Mouse (Mus musculus) intestine, embryonic 15.5 days (tissue): ENCODE measurements around the gene Eri3. TPM values are rescaled to one million over a fixed set of nuclear protein-coding genes. Genes with fewer than 3 reads are reported as not detected.

Experiments
- ATAC-seq: fragments of 200-750 bp; cut with Nextera tagmentation; 2 replicates; pipeline ENCODE4 v1.8.0; 2017; ENCODE audit warnings: moderate TSS enrichment, moderate library complexity
- H3K27ac ChIP-seq: fragments of 300-500 bp; sonication (generic); 2 replicates; pipeline ENCODE4 v1.5.1; 2015; ENCODE audit warnings: mild to moderate bottlenecking, inconsistent platforms
- H3K27me3 ChIP-seq: fragments of 300-500 bp; sonication (generic); replicated peaks from 2 replicates; pipeline ENCODE4 v1.6.1; 2015; ENCODE audit warnings: inconsistent platforms
- H3K36me3 ChIP-seq: fragments of 300-500 bp; sonication (generic); 2 replicates; pipeline ENCODE4 v1.6.1; 2015; ENCODE audit warnings: inconsistent platforms
- H3K4me1 ChIP-seq: fragments of 300-500 bp; sonication (generic); replicated peaks from 2 replicates; pipeline ENCODE4 v1.6.1; 2015; ENCODE audit warnings: inconsistent platforms
- H3K4me2 ChIP-seq: fragments of 300-500 bp; sonication (generic); replicated peaks from 2 replicates; pipeline ENCODE4 v1.6.1; 2015; ENCODE audit warnings: mild to moderate bottlenecking, inconsistent platforms
- H3K4me3 ChIP-seq: fragments of 300-500 bp; sonication (generic); replicated peaks from 2 replicates; pipeline ENCODE4 v1.5.1; 2015; ENCODE audit warnings: inconsistent platforms
- H3K9ac ChIP-seq: fragments of 300-500 bp; sonication (generic); 2 replicates; pipeline ENCODE4 v1.6.1; 2015; ENCODE audit warnings: inconsistent platforms
- H3K9me3 ChIP-seq: fragments of 300-500 bp; sonication (generic); 2 replicates; pipeline ENCODE4 v1.6.1; 2016; ENCODE audit warnings: inconsistent platforms
- WGBS: fragments of 180-500 bp; shearing (Covaris S2); methylation state at CpG from one replicate; pipeline ENCODE4 v1.1.7; 2015; 5-methylcytosine and 5-hydroxymethylcytosine counted together
- polyA plus RNA-seq: library from polyadenylated mRNA; unstranded; fragments of >200 nt; fragmentation: Nextera tagmentation; extraction: Ambion mirVana; gene quantifications from 2 replicates; pipeline ENCODE4 v1.2.1, GENCODE M21; 2015

Eri3 gene
- polyA plus RNA-seq, 1 experiment from 2014 or later = 102 TPM

DNA sequence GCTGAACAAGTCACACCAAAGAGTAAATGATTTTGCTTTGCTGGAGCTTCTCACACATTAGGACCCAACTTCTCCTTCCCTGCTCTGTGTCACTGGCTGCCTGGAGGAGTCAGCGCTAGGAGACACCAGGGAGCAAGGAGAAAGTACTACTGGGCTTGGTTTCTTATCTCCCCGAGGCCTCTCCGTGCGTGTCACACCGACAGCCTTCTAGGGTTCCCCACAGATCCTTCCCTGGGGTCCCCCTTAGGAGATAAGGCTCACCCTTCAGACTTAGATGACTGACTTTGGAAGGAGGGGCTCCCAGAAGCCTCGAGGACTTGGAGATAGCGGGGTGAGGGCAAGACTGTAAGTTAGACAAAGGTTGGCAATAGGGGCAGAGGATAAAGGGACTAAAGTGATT is 84.5 kb downstream of the Eri3 start:
- no peak overlapping the region for H3K27ac ChIP-seq
- peaks cover 29% of the 10 kb centered on the region for H3K4me1 ChIP-seq
- H3K4me2 ChIP-seq = no peak overlapping the region
- H3K27me3 ChIP-seq = no peaks in the 10 kb centered on the region
- no peak overlapping the region for H3K9ac ChIP-seq
- no peaks in the 10 kb centered on the region for H3K36me3 ChIP-seq
- 67% methylated on average over 7 of the region's 7 CpGs for WGBS
- ATAC-seq = no peak
- no peak overlapping the region for H3K4me3 ChIP-seq
- H3K9me3 ChIP-seq = no peaks in the 10 kb centered on the region

DNA sequence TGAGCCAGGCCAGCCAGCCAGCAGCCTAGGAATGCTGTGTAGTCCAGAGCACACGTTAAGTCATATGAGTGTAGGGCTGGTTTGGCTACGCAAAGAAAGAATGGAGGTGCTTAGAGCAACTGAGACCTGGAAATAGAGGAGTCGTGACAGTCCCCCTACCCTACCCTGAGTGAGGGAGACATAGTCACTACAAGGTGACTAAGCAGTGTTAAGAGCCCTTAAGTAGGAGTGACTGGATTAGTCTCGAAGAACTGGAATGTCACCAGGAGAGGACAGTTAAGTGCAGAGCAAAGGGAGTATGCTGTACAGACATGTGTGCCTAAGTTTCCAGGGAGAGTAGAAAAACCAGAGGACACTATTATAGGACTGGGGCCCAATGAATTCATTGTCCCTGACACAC is 86.0 kb downstream of the Eri3 start:
- Histone ChIP-seq H3K9ac (no peak overlapping the region), H3K36me3 (no peaks in the 10 kb centered on the region), H3K9me3 (no peaks in the 10 kb centered on the region), H3K4me3 (no peak overlapping the region), H3K27ac (no peak overlapping the region), H3K4me1 (peaks cover 18% of the 10 kb centered on the region), H3K27me3 (no peaks in the 10 kb centered on the region), H3K4me2 (no peak overlapping the region)
- 88% methylated on average over 4 of the region's 4 CpGs for WGBS
- no peak for ATAC-seq

DNA sequence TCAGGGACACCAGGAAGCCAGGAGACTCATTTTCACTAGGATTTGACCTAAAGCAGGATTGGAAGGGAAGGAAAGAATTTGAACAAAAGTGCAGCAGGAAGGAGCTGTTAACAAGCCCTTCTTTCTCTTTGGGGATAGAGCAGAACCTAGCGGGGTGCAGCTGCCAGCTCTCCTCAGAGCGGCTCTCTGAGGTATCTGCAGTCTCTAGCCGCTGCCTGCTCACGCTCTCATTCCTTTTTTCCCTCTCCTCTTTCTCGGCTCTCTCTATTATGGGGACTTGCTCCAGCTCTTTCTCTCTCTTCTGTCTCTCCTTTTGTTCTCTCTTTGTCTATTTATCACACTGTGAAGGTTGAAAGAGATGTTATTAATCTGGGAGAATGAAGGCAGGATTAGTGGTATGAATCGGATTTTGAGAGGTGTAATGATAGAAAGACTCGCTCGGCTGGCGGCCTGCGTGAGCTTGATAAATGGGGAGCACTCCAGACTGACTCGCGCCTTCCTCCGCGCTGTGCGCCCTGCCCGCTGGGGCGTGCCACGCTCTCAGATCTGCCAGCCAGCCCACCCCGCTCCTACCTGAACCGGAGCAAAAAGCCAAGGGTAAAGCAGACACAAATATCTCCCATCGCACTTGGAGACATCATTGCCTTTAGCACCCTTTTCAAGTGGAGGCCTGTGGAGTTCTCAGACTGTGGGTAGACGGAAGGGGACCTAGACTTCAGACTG is 86.9 kb downstream of the Eri3 start:
- Histone ChIP-seq H3K4me1 (peaks cover 22% of the 10 kb centered on the region), H3K4me3 (no peak overlapping the region), H3K36me3 (no peaks in the 10 kb centered on the region), H3K9ac (no peak overlapping the region), H3K9me3 (no peaks in the 10 kb centered on the region), H3K27ac (no peak overlapping the region), H3K4me2 (no peak overlapping the region), H3K27me3 (no peaks in the 10 kb centered on the region)
- WGBS = 78% methylated on average over 22 of the region's 22 CpGs
- no peak for ATAC-seq

DNA sequence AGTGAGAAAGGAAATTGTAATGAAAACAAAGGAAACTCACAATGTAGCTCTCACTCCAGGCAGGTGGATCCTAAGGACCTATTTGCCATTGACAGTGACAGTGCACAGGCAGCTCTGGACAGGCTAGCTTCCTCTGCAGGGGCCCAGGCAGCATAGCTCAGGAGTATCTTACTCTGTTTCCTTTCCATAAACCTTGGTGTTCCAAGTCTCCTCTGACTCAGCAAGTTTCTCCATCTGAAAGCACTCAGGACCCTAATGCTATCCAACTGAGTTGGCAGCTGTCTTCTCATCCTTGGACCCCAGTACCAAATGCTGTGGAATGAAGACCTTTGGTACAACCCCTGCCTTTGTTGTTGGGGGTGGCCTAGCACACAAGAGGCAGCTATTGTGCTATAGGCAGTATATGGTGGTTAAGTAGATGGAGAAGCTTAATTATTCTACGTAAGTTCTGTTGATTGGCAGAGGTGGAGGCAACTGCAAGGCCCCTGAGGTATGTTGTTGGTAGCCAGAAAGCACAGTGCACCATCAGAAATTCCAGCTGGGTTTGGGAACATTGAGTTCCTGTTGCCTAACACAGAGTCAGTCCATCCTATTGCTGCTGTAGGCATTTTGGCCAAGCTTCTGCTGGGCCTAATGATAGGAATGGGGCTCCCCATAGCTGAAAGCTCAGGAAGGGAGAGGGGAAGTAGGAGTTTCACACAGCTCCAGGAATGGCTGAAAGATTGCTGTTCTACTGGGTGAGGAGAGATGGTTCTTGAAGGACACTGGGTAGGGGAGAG is 90.9 kb downstream of the Eri3 start:
- 98% methylated on average over 1 of the region's 1 CpGs for WGBS
- no peak overlapping the region; the same call in 1 of the 2 replicates for H3K27ac ChIP-seq
- H3K9me3 ChIP-seq = no peaks in the 10 kb centered on the region
- ATAC-seq = no peak
- no peak overlapping the region for H3K4me3 ChIP-seq
- no peaks in the 10 kb centered on the region for H3K27me3 ChIP-seq
- H3K9ac ChIP-seq = no peak overlapping the region
- no peaks in the 10 kb centered on the region for H3K36me3 ChIP-seq
- H3K4me2 ChIP-seq = no peak overlapping the region
- H3K4me1 ChIP-seq = peaks cover 20% of the 10 kb centered on the region

DNA sequence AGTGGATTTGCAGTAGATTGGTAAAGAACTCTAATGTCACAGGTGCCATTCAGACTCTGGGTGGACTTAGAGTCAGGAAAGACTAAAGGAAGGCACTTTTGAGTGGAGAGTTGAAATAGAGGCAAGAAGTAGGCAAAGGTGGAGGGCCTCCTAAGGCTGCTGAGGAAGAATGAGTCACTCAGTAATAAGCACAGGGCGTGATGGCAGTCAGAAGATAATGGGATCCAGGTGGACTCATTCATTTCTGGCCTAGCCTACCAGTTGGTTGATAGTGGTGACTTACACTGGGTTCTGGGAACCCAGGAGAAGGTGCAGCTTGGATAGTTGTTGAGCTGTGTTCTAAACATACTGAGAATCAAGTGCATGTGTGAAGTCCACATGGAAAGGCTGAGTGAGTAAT is 91.6 kb downstream of the Eri3 start:
- ATAC-seq = peak; percentile 60
- Histone ChIP-seq H3K4me2 (no peak overlapping the region), H3K36me3 (no peaks in the 10 kb centered on the region), H3K27me3 (no peaks in the 10 kb centered on the region), H3K9me3 (no peaks in the 10 kb centered on the region), H3K27ac (no peak overlapping the region), H3K9ac (no peak overlapping the region), H3K4me1 (peaks cover 26% of the 10 kb centered on the region), H3K4me3 (no peak overlapping the region)
- 60% methylated on average over 1 of the region's 1 CpGs for WGBS

DNA sequence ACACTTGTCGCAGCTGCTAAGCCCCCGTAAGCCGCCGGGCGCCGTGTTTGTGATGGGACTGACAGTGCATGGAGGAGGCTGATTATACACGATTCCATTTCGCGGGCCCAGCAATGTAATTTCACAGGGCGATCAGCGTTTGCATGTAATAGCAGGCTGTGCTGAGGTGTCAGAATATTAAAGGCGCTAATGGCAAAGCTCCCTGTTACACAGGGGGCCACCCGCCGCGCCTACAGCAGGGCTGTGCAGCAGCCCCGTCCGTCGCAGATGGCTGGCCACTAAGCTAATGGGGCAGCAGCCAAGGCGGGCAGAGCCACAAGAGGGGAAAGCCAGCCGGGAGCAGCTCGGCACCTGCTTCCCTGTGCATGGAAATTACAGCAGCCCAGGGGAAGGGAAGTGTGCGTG is 94.9 kb downstream of the Eri3 start:
- H3K9me3 ChIP-seq = no peaks in the 10 kb centered on the region
- 65% methylated on average over 22 of the region's 22 CpGs for WGBS
- peaks cover 29% of the 10 kb centered on the region for H3K4me1 ChIP-seq
- no peak overlapping the region for H3K9ac ChIP-seq
- no peak overlapping the region for H3K4me3 ChIP-seq
- ATAC-seq = no peak
- no peaks in the 10 kb centered on the region for H3K36me3 ChIP-seq
- H3K4me2 ChIP-seq = no peak overlapping the region
- H3K27ac ChIP-seq = no peak overlapping the region
- no peaks in the 10 kb centered on the region for H3K27me3 ChIP-seq

DNA sequence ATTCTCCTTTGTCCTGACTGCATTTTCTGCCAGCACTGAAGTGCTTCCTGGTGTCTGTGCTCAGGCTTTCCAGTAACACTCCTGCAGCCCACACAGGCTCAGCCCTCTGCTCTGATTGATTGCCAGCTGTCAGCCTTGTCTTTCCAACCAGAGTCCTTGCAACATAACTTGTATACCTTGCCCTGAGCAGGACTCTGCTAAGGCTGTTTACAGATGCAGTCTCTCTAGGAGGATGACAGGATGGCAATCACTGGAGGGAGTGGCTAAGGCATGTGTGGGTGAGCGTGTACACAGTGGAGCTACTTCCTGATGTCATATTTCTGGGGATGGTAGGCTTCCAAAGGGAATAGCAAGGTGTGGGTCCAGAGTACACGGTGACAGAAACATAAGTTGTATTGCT is 95.7 kb downstream of the Eri3 start:
- Histone ChIP-seq H3K27ac (peak overlapping the region; percentile 19; the same call in 1 of the 2 replicates), H3K9ac (no peak overlapping the region), H3K36me3 (no peaks in the 10 kb centered on the region), H3K27me3 (no peaks in the 10 kb centered on the region), H3K4me2 (no peak overlapping the region), H3K4me1 (peaks cover 29% of the 10 kb centered on the region), H3K9me3 (no peaks in the 10 kb centered on the region), H3K4me3 (no peak overlapping the region)
- WGBS = 51% methylated on average over 2 of the region's 2 CpGs
- ATAC-seq = peak; percentile 80

DNA sequence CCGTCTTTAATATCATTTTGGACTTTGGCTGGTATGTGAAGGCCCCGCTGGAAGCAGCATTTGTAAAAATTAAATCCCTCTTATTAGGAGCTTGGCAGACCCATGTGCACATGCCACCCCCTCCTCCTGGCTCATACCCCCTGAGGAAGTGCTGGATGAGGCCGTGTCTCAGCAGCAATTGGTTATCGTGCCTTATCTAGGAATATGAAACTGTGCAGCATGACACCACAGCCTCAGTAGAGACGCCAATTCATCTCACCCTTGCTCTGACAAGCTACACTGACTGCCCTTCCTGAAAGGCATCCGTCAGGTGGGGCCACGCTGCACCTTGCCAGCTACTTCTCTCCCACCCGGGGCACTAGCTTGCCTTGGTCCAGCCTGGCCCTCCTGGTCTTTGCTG is 96.3 kb downstream of the Eri3 start:
- 66% methylated on average over 8 of the region's 8 CpGs for WGBS
- H3K9me3 ChIP-seq = no peaks in the 10 kb centered on the region

DNA sequence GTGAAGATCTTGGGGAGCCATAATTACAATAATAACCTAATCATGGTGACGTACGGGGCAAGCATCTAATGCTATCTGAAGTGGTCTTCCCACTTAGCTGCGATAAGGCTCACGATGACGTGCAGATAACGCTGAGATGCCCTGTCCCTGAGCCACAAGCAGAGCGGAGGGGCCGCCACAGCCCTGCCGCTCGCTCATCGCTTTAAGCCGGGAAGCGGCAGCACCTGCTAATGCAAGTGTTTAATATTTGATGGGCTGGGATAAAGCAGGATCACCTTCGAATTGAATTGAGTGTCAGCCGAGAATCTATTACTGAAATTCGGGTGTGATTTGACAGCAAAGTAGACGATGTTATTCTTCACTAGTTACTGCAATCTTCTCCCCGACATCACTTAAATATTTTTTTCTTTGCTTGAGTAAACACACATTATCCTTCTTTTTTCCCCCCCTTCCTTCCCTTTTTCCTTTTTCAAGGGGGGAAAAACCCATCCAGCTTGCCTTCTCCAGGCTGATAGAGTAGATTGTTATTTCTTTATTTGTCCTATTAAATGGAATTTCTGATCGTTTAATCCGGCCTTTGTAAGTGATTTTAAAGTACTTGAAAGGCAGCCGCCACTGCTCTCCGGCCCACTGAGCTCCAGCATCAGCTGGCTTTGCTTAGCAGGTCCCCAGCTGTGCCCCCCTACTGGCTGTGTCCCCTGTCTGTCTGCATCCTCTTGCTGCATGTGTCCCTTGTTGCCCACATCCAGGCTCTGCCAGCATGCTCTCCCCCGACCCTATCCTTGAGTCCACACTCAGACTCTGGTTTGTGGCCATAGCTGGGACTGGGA is 97.0 kb downstream of the Eri3 start:
- 72% methylated on average over 23 of the region's 23 CpGs for WGBS
- ATAC-seq = no peak
- Histone ChIP-seq H3K27me3 (no peaks in the 10 kb centered on the region), H3K9me3 (no peaks in the 10 kb centered on the region), H3K36me3 (no peaks in the 10 kb centered on the region), H3K4me2 (no peak overlapping the region), H3K9ac (no peak overlapping the region), H3K4me3 (no peak overlapping the region), H3K4me1 (peaks cover 22% of the 10 kb centered on the region), H3K27ac (no peak overlapping the region)

More for the DNA sequence above, 96.3 kb downstream of the Eri3 start:
- no peaks in the 10 kb centered on the region for H3K27me3 ChIP-seq
- H3K9ac ChIP-seq = no peak overlapping the region
- peaks cover 24% of the 10 kb centered on the region for H3K4me1 ChIP-seq
- H3K27ac ChIP-seq = no peak overlapping the region
- no peaks in the 10 kb centered on the region for H3K36me3 ChIP-seq
- H3K4me3 ChIP-seq = no peak overlapping the region
- ATAC-seq = no peak
- H3K4me2 ChIP-seq = no peak overlapping the region

DNA sequence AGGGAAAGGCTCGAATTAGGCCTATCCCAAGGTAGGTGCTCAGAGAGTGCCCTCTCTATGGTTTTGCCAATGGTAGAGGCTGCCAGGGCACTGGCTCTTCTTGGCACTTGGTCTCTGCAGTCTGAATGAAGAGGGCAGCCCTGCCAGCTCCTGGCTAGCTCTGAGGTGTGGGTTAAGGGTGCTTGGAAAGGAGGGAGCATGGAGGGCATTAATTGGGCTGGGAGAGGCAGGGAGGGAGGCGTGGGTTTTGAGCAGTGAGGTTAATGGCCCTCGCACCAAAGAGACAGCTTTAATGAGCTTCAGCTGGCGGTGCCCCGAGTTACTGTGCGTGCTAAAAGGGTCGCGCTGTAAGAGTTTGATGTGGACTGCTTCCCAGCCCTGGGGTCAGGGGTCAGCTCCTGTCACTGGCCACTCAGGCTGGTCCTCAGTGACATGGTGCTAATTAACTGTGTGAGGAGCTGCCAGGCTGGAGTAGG is 101.5 kb downstream of the Eri3 start:
- H3K4me2 ChIP-seq = no peak overlapping the region
- no peak overlapping the region for H3K4me3 ChIP-seq
- H3K4me1 ChIP-seq = peaks cover 6% of the 10 kb centered on the region
- H3K27ac ChIP-seq = no peak overlapping the region
- 48% methylated on average over 8 of the region's 8 CpGs for WGBS
- 0 out of 2 replicates have a peak, but pooled peaks cover 2% of the 10 kb centered on the region for H3K36me3 ChIP-seq
- ATAC-seq = no peak
- H3K9me3 ChIP-seq = no peaks in the 10 kb centered on the region
- no peaks in the 10 kb centered on the region for H3K27me3 ChIP-seq
- no peak overlapping the region for H3K9ac ChIP-seq

DNA sequence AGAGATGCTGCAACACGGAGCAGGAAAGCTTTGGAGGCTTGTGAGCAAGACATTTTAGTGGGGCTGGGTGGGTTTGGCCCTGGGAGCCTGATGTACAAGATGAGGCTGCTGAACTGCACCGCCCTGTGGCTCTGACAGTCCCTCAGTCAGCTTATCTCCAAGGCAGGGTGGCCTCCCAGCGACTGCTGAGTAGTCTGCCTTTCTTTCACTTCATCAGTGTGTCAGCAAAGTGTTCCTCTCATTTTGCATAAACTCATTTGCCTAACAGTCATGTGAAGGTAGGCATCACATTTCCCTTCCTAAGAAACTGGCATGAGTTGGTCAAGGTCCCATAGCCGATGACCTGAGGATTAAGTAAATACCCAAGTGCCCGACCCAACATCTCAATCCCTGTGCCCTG is 102.6 kb downstream of the Eri3 start:
- no peak for ATAC-seq
- H3K4me2 ChIP-seq = no peak overlapping the region
- H3K4me1 ChIP-seq = 0 out of 2 replicates have a peak, but pooled peaks cover 2% of the 10 kb centered on the region
- H3K4me3 ChIP-seq = no peak overlapping the region
- no peaks in the 10 kb centered on the region for H3K27me3 ChIP-seq
- WGBS = 60% methylated on average over 5 of the region's 5 CpGs
- 0 out of 2 replicates have a peak, but pooled peaks cover 2% of the 10 kb centered on the region for H3K36me3 ChIP-seq
- H3K27ac ChIP-seq = no peak overlapping the region
- no peak overlapping the region for H3K9ac ChIP-seq
- H3K9me3 ChIP-seq = no peaks in the 10 kb centered on the region
